Mouse (Mus musculus) layer of hippocampus, postnatal 10 days (tissue): ENCODE measurements at regions not wholly inside any gene's neighbourhood (a gene's known extent, or its start where the extent isn't known, plus 50 kb on each side); places are given as distances from the start of the nearest gene placed in this dataset.
"Not testable (repeated sequence)": the region's sequence is repeated elsewhere in the genome, so short reads cannot be mapped to it uniquely, and the experiment has no call there.

Experiments
- DNase-seq, 2 experiments: peaks; one replicate each; pipeline ENCODE4 v3.0.0; 2021; ENCODE audit warnings: low spot score in 2 of 2

DNA sequence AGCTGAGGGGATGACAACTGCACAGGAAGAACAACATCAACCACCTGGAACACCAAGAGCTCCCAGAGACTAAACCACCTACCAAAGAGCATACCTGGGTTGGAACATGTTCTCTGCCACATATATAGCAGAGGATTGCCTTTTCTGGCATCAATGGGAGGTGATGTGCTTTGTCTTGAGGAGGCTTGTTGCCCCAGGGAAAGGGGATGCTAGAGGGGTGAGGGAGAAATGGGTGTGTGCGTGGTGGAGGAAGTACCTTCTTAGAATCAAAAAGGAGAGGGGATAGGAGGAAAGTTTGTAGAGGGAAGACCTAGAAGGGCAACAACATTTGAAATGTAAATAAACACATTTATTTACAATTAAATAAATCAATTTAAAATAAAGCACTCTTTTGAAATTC, 358.5 kb upstream of the Pfkp start:
- DNase-seq = no peak

DNA sequence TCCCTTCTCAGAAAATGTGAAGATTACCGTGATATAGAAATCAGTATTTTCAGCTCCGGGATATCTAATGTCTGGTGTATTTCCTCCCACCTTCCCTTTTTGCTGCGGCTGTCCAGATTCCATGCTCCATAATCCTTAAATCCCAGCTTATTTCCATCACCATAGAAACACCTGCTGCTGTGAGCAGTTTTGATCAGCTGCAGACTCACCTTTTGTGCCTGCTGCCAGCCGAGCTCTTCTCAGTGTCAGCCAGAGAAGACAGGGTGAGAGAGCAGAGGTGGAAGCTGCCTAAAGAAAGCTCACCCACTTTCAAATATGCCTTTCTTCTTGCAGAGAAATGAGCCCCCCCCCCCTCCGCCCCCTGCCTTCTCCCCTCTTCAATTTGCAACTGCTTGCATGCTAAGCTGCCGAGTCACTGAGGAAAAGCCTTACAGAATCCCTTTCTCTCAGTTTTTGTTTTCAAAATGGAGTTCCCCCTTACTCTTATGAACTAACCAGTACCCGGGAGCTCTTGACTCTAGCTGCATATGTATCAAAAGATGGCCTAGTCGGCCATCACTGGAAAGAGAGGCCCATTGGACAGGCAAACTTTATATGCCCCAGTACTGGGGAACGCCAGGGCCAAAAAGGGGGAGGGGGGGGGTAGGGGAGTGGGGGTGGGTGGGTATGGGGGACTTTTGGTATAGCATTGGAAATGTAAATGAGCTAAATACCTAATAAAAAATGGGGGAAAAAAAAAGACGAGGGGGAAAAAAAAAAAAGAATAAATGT, 350.1 kb upstream of the Pfkp start:
- not testable (repeated sequence) for DNase-seq

DNA sequence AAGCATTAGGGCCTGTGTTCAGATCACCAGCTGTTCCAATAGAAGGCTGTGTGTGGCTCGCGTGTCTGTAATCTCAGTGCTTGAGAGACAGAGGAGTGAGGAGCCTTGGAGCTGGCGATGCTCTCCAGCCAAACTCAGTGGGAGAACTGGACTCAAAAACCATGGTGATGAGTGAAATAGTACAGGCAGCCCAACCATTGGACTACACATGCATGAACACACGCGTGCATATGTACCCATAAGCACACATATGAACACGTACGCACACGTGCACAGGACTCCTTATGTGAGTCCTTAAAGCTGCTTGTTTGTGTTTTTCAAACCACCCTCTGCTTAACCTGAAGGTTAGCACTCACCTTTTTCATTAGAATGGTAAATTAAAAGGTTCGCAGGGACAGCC, 349.5 kb upstream of the Pfkp start:
- DNase-seq = no peak

DNA sequence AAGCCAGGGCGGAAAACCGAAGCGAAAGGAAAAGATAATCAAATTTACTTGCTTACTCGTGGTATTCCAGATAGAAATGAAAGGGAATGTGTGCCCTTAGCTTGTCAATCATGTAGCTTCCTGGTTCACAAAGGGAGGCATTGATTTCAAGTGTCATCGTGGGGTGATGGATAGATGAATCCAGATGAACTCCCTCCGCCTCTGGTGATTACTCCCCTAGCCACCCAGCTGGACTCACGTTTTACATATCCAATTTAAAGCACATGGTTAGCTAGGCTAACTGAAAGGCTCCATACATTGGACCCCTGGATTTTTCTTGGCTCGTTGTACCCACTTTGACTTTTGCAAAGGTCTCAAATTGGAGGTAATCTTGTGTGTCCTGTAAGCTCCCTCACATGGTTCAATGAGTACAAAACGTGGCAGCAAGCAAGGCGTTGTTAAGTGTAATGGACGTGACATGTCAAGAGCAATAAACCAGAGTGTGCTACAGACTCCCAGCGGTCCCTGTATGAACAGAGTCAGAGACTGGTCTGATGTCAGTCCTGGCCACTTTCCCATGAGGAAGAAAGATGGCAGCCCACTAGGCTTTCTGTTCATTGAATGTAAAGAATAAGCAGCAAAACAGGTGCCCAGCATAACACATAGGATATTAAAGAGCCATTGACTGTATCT, 343.9 kb upstream of the Pfkp start:
- DNase-seq = no peak

DNA sequence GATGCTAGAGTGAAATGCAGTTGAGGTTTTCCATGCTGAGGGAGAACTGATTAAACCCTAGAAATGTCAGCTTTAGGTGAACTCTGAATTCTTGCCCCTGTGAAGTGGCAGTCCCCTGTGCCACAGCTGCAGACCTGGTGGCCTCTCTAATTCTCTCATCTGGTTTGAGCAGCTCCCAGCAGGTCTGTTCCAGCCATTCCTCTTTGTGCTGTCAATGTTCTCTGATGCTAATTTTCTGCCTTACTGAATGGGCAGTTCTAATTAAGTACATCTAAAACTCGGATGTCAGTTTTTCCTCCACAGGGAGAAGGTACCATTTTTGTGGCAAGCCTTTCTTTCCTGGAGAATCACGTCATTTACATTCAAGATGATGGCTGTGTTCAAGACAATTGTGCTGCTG, 343.1 kb upstream of the Pfkp start:
- no peak for DNase-seq

DNA sequence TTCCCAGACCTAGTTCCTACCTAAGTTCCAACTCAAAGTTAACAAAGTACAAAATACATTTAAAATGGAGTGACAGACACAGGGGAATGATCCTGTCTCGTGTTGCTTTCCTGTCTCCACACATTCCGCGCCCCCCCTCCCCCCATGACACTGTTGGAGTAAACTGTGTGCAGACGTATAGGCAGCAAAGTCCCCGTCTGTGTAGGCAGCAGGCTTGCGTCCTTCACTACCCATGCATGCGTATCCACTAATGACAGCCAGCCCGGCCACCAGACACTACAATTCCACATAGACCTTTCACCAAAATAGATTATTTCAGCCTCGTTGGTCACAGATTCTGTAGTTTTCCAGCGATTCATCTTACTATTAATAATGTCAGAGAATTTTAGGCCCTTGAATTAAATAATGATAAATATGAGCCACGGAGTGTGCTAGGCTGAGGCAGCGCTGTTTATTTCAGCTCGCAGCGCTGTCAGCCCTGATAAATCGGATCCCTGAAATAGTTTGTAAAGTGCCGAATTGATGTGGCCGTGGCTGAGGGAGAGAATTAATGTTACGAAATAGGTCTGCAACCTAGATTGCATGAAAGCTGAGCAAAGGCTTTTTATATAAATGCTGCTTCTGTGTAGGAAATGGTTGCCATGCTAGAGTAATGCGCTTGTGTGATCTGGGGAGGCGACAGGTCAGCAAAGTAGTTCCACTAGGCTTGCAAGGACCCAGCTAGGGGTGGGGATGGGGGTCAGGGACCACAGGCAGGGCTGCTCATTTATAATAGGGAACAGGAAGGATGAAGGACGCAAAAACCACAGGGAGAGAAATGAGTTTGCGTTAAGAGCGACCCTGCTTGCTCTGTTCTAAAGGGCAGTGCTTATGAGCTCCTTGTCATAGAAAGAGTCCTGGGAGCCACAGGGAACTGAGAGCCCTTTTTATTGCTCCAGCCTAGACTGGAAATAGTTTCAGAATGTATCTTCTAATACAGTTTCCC, 336.7 kb upstream of the Pfkp start:
- no peak for DNase-seq

DNA sequence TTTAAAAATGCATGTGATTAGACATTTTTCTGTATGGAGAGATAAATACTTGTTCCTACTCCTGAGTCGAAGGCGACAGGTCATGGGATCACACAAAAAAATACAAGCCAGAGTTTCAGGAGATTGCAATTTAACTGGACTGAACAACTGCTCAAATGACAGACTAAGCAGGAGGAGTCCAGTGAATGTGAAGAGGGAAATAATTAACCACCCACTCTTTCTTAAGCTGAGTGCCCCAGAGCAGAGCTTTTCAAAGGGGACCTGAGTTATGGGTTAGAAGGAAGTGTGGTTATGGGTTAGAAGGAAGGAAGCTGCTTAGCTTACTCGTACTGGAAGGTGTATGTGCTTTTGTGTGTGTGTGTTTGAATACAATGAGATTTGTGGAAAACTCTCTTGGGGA, 307.1 kb upstream of the Pfkp start:
- no peak for DNase-seq

DNA sequence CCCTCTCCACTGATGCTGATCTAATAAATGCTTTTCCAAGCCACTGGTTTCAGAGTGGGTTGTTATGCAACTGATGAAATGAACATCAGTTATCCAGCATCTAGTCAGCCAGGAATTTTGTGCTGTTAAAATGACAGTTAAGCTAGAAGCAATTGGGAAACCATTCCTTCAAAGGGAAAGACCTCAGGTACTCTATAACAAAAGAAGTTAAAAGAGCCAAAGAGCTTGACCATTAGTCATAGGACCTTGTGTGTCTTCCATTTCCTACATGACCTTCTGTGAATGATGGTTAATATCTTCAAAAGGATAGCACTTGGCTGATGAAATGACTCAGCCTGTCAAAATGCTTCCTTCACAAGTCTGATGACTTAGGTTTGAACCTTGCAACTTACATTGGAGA, 275.6 kb upstream of the Pfkp start:
- DNase-seq = no peak

DNA sequence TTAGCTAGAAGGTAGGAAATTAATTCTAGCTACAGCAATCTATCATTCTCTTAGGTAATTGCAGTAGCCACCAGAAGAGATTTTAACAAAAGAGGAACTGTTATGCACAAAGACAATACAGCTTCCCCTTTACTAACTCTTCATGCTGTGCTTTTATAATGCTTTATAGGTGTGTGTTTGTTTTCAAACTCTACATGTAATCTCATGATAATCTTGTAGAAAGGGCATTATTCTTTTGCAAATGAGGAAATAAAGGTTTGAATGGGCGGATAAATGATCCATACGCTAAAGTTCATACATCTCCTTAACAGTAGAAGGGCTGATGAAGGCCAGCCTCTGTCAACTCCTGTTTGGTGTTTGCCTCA, 273.8 kb upstream of the Pfkp start:
- DNase-seq = no peak

DNA sequence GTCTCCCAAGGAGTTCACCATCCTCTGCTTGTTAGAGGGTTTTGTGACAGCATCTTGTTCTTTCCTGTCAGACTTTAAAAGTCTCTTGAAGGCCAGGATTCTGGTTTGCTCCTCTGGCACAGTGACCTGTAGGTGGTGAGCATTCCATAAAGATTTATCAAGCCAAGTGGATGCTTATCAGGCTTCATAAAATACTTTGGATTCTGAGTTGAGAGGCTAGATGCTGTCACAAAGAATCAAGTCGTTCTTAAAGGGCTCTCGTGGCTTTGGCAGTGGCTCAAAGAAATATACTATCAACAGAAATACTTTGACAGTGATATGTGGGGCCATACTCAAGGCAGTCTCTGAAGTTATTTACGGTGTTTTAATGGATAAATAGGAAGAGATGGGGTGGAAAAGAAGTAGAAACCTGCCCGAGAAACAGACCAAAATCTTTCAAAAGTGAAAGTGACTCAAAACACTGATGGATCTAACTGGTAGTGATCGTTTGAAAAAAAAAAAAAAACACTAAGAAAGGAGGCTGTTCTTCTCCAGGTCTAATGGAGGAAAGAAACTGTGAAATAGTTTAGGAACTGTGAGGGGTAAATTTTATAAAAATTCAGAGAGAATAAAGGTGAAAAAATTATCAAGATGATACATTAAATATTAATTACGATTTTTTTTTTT, 273.2 kb upstream of the Pfkp start:
- DNase-seq = no peak

DNA sequence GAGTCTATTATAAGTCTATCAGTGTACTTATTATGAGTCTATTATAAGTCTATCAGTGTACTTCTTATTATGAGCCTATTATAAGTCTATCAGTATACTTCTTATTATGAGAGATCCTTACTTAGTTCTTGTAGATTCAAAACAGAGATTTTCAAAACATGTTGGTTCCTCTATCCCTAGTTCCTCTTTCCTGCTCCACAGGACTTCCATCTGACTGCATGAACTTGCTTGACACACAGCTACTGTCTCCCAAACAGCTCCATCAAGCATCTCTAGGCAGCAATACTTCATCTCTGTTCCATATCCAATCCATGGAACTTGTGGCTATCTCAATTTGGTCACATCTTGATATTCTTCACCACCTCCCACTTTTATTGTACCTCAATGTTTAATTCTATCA, 257.4 kb upstream of the Pfkp start:
- DNase-seq = no peak

DNA sequence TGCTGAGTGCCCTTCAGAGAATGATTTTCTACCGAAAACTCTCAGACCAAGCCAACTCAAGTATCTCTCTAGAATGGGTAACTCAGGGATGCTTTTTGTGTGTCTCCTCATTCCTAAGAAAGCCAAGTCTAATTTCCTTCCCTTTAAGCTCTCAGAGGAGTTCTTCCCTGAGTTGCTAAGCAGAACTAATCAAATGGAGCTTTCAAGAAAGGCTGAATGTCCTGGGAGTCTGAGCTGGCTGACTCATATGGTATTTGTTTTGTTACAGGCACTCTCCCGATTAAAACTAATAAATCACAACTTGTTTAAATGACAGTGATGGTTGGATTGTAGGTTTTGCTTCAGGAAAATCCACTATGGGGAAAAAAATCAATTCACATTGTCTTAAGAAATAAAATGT, 253.1 kb upstream of the Pfkp start:
- DNase-seq = no peak

DNA sequence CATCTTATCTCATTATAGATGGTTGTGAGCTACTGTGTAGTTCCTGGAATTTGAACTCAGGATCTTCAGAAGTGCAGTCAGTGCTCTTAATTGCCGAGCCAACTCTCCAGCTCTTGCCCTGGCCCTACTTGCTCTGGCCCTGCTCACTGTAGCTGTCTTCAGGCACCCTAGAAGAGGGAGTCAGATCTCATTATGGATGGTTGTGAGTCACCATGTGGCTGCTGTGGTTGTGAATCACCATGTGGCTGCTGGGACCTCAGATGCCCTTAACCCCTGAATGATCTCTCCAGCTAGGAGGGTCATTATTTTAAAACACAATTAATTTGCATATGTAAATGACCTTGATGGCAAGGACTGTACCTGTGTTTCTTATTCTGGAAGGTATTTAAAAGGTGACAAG, 249.1 kb upstream of the Pfkp start:
- no peak for DNase-seq

DNA sequence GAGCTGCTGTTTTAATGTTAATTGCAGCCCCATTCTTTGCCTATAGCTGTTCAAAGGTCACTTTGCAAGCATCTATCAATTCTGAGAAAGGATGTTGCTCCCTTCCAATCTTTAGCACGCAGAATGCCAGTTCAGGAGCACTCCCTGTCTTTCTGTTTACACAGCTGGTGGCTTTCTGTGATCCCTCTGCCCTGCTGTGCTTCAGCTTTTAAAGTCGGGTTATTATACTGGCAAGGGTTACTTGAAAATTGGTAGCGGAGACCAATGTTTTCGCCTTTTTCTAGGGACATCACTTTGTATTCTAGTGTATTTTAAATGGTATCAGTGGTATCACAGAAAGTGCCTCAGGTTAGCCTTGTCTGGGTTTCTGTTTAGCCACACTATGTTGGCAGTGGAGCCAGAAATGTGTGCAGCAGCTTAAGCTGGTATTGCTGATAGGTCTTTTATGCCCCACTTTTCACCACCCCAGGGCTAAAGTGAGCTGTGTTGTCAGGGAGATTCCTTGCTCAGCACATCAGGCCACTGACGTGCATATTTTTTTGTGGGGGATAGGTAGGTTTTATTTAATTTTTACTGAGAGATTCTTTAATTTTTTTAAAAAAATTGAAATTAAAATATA, 243.0 kb upstream of the Pfkp start:
- DNase-seq = no peak

DNA sequence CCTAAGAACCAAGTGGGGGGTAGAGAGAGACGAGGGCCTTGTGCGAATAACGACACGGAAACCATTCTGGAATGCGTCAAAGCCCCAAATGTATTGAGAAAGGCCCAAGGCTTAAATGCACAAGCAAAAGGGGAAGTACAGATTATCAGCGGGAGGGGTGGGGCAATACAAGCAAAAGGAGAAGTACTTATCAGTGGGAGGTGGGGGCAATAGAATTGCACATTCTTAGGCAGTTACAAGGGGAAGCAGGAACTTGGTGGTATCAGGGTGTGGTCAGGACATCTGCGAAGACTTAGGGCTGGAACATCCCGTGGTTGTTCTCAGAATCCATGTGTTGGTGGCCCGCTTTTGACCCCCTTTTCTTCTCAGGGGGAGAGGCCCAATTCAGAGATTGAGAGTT, 240.9 kb upstream of the Pfkp start:
- DNase-seq = not testable (repeated sequence)

DNA sequence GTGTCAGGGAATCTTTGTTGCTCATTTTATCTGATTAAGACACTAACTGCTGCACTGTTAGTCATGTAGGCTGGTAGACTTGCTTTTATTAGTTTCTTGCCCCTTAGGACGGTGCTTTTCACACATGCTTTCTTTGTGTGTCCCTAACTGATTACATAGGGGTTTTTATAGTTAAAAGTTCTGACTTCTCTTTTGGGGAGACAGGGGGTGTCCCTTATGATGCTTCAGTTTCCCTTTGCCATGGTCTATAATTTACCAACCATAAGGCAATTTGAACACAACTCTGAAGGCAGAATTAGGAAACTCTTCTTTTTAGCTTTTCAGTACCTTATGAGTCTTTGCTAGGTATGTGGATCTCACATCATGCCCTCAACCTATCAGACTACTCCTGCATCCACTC, 239.8 kb upstream of the Pfkp start:
- DNase-seq = no peak

DNA sequence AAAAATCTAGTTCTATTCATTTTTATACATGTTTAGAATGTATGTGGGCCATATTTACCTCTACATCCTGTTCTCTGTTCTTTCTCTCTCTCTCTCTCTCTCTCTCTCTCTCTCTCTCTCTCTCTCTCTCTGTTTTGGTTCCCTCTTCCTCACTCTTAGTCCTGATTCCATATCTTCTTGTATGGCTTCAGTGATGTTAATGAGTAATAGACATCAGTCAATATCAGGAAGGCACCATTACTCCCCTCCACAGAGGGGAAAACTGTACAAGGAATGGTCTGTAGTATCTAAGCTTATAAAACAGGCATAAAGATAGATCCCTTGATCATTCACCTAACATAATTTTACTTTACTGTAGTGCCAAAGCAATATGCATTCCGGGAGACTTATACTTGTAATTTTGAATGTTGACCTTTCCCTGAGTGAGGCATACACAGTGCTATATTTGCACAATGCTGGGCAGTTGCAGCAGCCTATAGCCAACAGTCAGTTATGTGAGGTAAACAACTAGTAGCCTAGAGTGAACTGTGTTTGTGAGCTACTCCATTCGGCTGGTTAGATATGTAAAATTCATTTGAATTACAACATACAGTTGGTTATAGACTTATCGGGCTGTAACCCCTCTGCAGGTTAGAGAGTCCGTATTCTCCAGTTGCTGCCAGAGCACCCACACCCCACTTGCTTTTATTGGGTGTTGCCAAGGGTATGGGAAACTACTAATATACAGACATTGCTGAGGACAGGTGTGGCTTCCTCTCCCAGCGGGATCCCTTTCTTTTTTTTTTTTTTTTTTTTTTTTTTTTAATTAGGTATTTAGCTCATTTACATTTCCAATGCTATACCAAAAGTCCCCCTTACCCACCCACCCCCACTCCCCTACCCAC, 228.7 kb upstream of the Pfkp start:
- DNase-seq = no peak

DNA sequence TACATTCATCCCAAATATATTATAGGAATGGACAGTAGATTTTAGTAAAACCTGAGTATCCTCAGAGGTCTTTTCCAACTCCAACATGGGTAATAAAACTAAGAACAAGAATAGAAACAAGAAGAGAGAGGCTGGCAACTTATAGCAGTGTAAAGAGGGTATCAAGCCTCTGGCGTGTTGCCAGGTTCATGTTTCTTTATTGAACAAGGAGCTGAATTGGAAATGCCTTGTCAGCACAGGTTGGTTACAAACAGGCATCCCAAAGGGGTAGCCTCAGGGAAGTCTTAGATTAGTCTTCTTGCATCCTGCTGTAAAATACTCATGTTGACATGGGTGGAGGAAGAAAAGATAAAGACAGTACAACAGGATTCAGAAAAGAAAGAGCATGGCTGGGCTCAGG, 213.6 kb upstream of the Pfkp start:
- DNase-seq = no peak

DNA sequence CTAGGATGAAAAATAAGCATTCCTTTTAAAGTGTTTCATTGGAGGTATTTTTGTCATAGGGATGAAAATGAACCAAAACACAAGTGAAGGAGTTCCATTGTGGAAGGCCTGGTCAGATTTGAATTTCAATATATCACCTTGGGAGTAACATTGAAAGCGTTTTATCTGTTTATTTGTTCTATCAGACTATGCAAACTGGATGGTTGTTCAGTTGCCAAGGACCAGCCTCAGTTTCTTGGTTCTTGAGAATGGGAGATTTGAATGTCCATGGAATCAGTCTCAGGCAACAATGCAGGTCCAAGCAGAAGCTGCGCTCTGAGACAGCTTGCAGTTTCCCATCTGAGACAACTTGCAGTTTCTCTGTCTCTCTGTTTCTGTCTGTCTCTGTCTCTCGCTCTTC, 211.0 kb upstream of the Pfkp start:
- no peak for DNase-seq
